Mouse (Mus musculus) gastrocnemius, postnatal 4 days (tissue): ENCODE measurements around the gene Rin2. TPM values are rescaled to one million over a fixed set of nuclear protein-coding genes. Genes with fewer than 3 reads are reported as not detected.
A peak's percentile ranks its signal among the peaks of the same experiment; 100 is the strongest.

Experiments
- DNase-seq, 2 experiments: peaks; one replicate each; pipeline ENCODE4 v3.0.0; 2021 to 2022; ENCODE audit warnings: low spot score in 2 of 2, mixed read lengths in 2 of 2
- total RNA-seq, 2 experiments: library from RNA; stranded (reverse); gene quantifications; 2 replicates each; pipeline ENCODE4 v1.2.3; 2021

Rin2 gene
- total RNA-seq, 2 experiments from 2014 or later: 25.4 to 25.5 TPM

DNA sequence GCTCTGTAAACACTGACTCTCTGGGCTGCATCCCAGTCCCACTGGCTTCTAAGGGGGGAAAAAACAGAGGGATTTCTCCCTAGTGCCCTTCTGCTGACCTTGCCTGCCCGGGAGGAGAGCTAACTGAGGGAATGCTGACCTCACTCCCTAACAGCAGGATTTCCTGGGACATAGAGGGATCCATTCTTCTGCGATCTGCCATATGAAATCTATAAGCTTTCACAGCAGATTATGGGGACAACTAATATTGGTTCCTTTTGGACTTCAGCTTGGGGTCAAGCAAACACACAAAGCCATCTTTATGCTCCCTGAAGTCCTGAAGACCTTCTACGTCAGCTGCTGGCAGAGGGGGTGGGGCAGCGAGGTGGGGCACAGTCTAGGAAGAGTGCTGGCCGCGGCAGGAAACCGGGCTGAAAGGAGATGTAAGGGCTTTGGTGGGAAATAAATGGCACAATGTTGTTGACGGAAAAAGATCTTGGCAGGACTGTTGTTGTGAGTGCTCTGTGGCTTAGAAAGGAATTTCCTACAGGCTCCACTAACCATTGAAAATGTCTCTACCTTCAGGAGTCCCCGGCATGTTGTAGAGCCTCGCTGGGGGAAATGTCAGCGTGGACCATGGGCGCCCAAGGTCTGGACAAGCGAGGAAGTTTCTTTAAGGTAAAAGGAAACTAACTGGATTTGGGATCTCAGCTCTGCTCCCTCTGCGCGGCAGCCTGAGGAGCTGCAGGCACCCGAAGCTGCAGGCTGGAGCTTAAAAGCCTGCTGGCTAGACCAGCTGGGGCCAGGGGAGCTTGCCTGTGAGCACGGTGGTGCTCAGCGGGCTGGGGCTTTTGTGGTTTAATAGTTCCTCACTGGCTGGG lies 111.0 kb downstream of the Rin2 start:
- DNase-seq: peak; percentile 25 to 42

GRCm38 (mm10) chr2:145786618-145786932 lies 111.6 kb downstream of the Rin2 start:
- no peak for DNase-seq

DNA sequence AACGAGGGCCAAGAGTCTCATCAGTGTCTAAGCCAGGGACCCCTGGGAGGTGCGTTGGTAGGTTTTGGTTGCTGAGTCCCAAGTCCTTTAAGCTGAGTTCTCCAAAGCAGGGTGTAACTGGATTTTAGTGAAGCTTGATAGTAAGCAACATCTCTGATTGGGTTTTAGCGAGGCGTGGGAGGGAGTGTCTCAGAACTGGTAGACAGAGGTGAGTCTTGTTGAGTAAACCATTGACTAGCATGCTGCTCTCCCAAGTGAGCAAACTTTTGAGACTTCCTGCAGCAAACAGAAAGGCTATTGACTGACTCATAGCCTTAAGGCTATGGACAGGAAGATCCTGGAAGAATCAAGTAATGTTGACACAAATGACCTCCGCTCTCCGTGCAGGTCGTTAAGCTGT lies 112.5 kb downstream of the Rin2 start:
- DNase-seq: no peak

- DNase-seq: no peak
Observed at GRCm38 (mm10) chr2:145788562-145789346, 113.7 kb downstream of the Rin2 start.

GRCm38 (mm10) chr2:145793702-145794101 lies 118.7 kb downstream of the Rin2 start:
- DNase-seq: no peak

GRCm38 (mm10) chr2:145794318-145794954 lies 119.4 kb downstream of the Rin2 start:
- DNase-seq: peak; percentile 31 to 60

DNA sequence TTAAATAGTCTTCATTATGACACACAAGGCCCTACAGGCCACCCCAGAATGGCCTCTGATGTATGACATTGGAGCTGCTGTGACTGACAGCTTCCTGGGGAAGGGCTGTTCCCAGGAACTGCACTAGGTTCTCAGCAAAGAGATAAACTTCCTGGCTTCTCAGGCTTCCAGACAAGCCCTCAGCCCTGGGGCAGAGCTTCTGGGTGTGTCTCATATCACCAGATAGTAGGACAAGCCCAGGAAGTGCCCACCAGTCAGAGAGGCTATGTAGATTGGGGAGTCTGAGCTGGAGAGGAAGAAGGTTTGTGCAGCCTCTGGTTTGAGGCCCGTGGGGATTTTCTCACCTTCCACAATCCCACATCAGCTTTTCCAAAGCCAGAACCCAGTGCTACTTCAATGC lies 122.8 kb downstream of the Rin2 start:
- DNase-seq: no peak

DNA sequence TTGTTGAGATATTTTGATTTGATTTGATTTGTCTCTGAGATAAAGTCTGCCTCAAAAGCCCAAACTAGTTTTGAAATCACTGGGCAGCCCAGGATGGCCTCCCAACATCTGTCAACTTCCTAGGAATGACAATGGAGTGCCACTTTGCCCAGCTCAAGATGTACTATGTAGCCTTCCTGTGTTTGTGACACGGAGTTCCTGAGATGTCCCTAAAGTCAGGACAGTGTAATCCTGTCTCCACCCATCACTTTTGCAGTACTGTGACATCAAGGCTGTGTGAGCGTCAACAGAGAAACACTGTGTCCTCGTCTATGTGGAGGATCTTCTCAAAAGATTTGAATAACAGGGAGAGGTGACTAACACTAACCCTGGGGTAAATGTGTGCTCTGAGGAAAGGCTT lies 123.9 kb downstream of the Rin2 start:
- DNase-seq: no peak

- no peak for DNase-seq
Observed at GRCm38 (mm10) chr2:145801322-145802052, 126.5 kb downstream of the Rin2 start.

DNA sequence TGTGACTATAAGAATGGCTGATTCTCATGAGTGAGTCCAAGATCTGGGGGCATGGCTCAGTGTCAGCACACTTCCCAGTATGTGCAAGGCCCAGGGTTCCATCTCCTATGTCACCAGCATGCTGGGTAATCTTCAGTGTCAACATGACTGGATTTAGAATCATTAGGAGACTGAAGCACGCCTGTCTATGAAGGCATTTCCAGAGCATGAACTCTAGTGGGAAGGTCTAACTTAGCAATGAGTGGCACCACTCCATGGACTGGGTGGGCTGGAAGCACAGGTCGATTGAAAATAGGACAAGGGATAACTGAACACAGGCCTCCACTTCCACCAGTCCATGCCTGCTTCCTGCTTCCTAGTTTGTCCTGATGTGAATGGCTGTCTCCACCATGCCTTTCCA lies 127.6 kb downstream of the Rin2 start:
- no peak for DNase-seq

DNA sequence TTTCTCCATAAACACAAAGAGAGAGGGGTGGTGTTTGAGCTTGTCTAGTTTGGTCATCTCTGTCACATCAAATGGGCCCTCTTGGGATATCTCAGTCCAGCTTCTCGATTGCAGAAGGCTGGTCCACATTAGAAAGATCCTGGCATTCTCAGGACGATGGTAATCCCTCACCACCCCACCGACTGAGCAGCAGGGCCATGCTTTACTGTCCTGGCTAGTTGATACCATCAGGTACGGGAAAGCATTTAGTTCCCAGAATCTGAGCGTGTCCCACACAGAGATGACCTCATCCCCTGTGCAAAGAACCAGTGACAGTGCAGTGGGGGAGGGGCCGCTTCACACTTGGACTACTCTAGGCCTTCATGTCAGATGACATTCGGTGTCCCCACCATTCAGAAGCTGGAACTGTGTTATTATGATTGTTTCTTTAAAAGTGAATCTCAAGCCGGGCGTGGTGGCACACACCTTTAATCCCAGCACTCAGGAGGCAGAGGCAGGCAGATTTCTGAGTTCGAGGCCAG lies 128.9 kb downstream of the Rin2 start:
- DNase-seq: no peak

GRCm38 (mm10) chr2:145804524-145804923 lies 129.5 kb downstream of the Rin2 start:
- DNase-seq: no peak

- DNase-seq: no peak
Observed at GRCm38 (mm10) chr2:145807276-145807675, 132.3 kb downstream of the Rin2 start.

DNA sequence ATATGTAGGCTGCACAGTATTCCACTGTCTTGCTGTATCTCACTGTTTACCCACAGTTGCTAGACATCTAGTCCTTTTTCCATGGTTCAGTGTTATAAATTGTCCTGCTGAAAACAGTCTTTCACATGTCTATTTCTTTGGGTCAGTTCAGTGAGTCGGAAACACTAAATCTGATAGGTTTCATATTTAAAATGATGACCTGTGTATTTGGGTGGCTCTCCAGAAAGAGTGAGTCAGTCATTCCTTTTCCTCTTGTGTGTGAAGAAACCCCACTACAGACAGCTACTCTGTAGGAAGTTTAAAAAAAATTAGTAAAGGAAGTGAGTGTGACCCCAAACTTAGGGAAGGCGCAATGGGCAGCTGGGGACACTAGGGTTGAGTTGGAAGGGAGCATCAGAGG lies 133.2 kb downstream of the Rin2 start:
- DNase-seq: no peak

GRCm38 (mm10) chr2:145808667-145809066 lies 133.7 kb downstream of the Rin2 start:
- no peak for DNase-seq

DNA sequence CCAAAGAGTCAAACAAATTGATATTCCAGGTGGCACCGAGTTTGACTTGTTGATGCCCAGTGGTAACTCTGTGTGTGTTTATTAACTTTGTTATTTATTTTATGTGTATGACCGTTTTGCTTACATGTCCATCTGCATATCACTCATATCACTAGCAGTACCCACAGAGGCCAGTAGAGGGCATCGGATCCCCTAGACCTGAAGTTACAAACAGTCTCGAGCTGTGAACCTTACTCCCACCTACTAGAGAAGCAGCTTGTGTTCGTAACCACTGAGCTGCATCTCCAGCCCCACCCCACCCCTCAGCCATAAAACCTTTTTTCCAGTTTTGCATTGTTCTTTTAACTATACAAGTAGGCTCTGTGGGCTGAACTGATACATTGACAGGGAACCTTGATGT lies 135.7 kb downstream of the Rin2 start:
- no peak for DNase-seq

DNA sequence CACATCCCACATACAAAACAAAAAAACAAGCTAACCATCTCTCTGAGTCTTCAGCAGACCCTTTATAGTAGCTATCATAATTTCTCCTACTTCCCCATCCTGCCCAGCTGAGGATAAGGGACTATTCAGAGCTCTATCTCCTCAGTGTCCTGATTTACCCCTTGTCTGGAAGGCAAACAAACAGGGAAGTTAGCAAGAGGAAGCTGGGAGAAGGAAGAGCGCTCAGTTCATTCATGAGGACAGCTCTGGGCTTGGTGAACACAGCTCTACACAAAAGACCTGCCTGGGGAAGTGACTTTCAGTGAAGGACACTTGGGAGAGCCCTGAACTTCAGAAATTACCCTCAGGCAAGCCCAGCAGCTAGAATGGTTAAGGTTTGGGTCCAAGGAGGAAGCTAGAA lies 137.8 kb downstream of the Rin2 start:
- DNase-seq: no peak

GRCm38 (mm10) chr2:145817195-145817594 lies 142.2 kb downstream of the Rin2 start:
- DNase-seq: no peak

DNA sequence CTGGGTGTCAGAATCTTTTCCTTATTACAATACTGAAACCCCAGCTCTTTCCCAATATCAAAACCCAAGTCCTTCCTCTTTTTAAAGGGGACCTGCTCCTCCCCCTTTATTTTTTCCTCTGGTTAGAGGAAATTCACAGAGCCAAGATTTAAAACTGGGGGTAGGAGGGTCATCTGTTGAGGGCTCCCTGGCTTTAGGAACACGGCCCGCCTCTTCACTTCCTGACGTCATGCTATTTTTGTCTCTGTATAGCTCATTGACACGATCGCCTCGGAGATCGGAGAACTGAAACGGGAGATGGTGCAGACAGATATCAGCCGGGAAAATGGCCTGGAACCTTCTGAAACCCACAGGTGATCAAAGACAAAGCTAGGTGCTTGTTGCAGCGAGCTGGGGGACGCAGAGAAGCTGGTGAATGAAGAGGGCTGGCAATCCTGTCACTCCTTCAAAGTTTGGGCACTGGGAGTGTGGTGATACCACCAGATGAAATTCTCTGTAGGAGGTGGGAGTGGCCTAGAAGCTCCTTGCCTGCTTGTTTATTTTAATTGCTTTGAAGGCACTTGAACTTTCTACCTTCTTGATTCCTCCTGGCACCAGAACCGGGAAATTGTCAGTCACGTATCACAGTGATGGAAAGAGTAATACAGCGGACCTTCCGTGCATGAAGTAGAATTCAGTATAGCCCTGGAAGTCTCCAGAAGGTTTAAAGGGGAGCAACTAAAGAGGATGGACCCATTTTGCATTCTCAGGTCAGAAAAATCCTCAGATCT lies 147.2 kb downstream of the Rin2 start:
- no peak for DNase-seq
